Mouse (Mus musculus) ES-E14 (cell line): ENCODE measurements around the gene Fbn1. TPM values are rescaled to one million over a fixed set of nuclear protein-coding genes. Genes with fewer than 3 reads are reported as not detected.
A peak's percentile ranks its signal among the peaks of the same experiment; 100 is the strongest.

Source experiments
- DNase-seq: peaks from one replicate; pipeline ENCODE4 v3.0.0-alpha.2; 2013; ENCODE audit warnings: low read depth, low spot score
- H3K27ac ChIP-seq: 2 replicates; pipeline ENCODE4 v1.5.1; 2012; ENCODE audit warnings: low read depth, mild to moderate bottlenecking, low read length, moderate library complexity, mixed read lengths; ENCODE audit not compliant: poor library complexity, insufficient read depth, severe bottlenecking
- H3K36me3 ChIP-seq: 2 replicates; pipeline ENCODE4 v1.6.1; 2012; ENCODE audit warnings: mild to moderate bottlenecking, low read length, moderate library complexity, mixed read lengths; ENCODE audit not compliant: control insufficient read depth, poor library complexity, insufficient read depth, severe bottlenecking
- H3K4me1 ChIP-seq, 2 experiments: fragments of 150-350 bp in 1 of 2; sonication (generic) in 1 of 2; 2 replicates each; pipeline ENCODE4 v1.6.1; 2012; ENCODE audit warnings: low read length in 2 of 2, mild to moderate bottlenecking in 1 of 2, mixed read lengths in 1 of 2; ENCODE audit not compliant: control insufficient read depth in 2 of 2, insufficient read depth in 2 of 2, poor library complexity in 1 of 2
- H3K4me3 ChIP-seq, 2 experiments: fragments of 150-350 bp in 1 of 2; sonication (generic) in 1 of 2; 2 replicates each; pipeline ENCODE4 v1.5.1; 2012; ENCODE audit warnings: low read length in 2 of 2, low read depth in 1 of 2, mild to moderate bottlenecking in 1 of 2, mixed read lengths in 1 of 2; ENCODE audit not compliant: insufficient read depth in 1 of 2, poor library complexity in 1 of 2, severe bottlenecking in 1 of 2
- H3K9ac ChIP-seq: 2 replicates; pipeline ENCODE4 v1.6.1; 2012; ENCODE audit warnings: low read depth, mild to moderate bottlenecking, low read length, mixed read lengths; ENCODE audit not compliant: poor library complexity, insufficient read depth, severe bottlenecking
- H3K9me3 ChIP-seq: fragments of 150-350 bp; sonication (generic); 2 replicates; pipeline ENCODE4 v1.6.1; 2012; ENCODE audit warnings: low read depth, mild to moderate bottlenecking, low read length; ENCODE audit not compliant: control insufficient read depth, insufficient read depth
- CHD2 ChIP-seq: IDR thresholded peaks from 2 replicates; pipeline ENCODE4 v1.6.1; 2014; ENCODE audit warnings: mild to moderate bottlenecking, low read depth, low read length, inconsistent platforms
- HCFC1 ChIP-seq: IDR thresholded peaks from 2 replicates; pipeline ENCODE4 v1.6.1; 2012; ENCODE audit warnings: low read length, inconsistent platforms, borderline replicate concordance; ENCODE audit not compliant: insufficient read depth
- MAFK ChIP-seq: IDR thresholded peaks from 2 replicates; pipeline ENCODE4 v1.6.1; 2014; ENCODE audit warnings: mild to moderate bottlenecking, low read depth, low read length, inconsistent platforms; ENCODE audit not compliant: insufficient read depth
- ZC3H11A ChIP-seq: IDR thresholded peaks from 2 replicates; pipeline ENCODE4 v1.6.1; 2012; ENCODE audit warnings: low read depth, mild to moderate bottlenecking, inconsistent platforms, low read length, borderline replicate concordance
- ZNF384 ChIP-seq: IDR thresholded peaks from 2 replicates; pipeline ENCODE4 v1.6.1; 2012; ENCODE audit warnings: low read depth, low read length, inconsistent platforms
- in situ Hi-C, 2 experiments: fragments of 600-800 bp; cut with MboI; formaldehyde crosslinking; loops; one replicate each; pipeline ENCODE4 v1.15.1; 2025; ENCODE audit warnings: low sequenced_read_pairs in 2 of 2, inconsistent platforms in 1 of 2; ENCODE audit not compliant: unreplicated experiment in 2 of 2
- total RNA-seq: library from RNA; depleted of rRNA; stranded (reverse); fragments of 300-350 nt; gene quantifications from 2 replicates; pipeline ENCODE4 v1.2.3, GENCODE M21; 2012

The Fbn1 gene
- total RNA-seq, 1 experiment: 9.6 TPM

DNA sequence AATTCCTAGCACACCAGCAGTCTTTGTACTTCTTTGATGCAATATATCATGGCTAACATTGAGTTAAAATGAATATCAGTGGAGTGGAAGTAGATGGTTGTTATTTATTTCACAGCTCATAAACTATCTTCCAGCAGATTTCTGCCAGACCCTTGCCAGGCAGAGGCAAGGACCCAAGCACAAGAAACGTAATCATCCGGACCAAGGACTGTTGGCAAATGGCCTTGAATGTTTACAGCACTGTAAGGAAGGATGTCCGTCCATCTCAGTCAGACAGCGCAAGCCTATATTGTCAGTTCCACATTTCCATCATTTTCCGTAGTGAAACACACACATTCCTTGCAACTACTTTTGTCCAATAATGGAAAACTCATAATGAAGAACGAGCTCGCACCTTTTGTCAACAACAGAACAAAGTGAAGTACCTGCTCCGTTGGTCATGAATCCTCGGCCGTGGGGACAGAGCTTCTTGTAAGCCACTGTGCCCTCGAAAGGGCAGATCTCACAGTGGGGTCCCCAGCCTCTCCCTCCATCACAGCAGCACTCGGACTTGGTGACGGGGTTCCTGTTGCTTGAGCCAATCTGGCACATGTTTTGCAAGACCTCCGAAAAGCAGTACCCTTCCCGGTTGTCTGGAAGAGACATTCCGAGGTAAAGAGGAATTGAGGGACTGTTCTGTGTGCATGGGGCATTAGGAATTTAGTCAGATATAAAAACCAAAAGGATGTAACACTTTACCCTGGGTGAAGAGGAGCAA lies 193.4 kb downstream of the Fbn1 start:
- H3K9me3 ChIP-seq: no peaks in the 10 kb centered on the region
- no peak for DNase-seq
- H3K27ac ChIP-seq: no peak overlapping the region
- H3K4me1 ChIP-seq: no peaks in the 10 kb centered on the region
- no peak for TF ChIP-seq ZC3H11A
- TF ChIP-seq CHD2: no peak
- no peak for TF ChIP-seq ZNF384
- TF ChIP-seq MAFK: no peak
- no peak for TF ChIP-seq HCFC1
- in situ Hi-C loops: no loop called here
- H3K4me3 ChIP-seq: no peak overlapping the region
- no peak overlapping the region for H3K9ac ChIP-seq
- H3K36me3 ChIP-seq: no peaks in the 10 kb centered on the region

DNA sequence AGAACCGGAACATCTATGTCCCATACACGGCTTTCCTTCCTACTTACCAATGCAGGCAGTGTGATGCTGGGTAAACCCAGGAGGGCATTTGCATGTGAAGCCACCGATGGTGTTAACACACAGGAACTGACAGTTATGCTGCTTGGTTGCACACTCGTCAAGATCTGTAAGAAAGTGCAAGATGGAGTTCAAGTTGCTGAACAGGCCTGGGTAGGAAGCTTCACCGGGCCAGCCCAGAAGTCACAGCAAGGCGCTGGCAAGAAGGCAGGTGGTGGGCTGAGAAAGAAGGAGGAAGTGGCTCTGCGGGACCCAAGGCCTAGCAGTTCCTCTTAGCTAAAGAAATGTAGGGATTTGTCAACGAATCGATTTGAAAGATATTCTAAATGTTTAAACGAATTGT lies 198.1 kb downstream of the Fbn1 start:
- H3K4me1 ChIP-seq: no peaks in the 10 kb centered on the region
- in situ Hi-C loops: no loop called here
- no peaks in the 10 kb centered on the region for H3K9me3 ChIP-seq
- H3K4me3 ChIP-seq: no peak overlapping the region
- no peak for DNase-seq
- no peak overlapping the region for H3K9ac ChIP-seq
- TF ChIP-seq ZNF384 (no peak), ZC3H11A (no peak), HCFC1 (no peak), CHD2 (no peak), MAFK (no peak)
- no peaks in the 10 kb centered on the region for H3K36me3 ChIP-seq
- H3K27ac ChIP-seq: no peak overlapping the region

DNA sequence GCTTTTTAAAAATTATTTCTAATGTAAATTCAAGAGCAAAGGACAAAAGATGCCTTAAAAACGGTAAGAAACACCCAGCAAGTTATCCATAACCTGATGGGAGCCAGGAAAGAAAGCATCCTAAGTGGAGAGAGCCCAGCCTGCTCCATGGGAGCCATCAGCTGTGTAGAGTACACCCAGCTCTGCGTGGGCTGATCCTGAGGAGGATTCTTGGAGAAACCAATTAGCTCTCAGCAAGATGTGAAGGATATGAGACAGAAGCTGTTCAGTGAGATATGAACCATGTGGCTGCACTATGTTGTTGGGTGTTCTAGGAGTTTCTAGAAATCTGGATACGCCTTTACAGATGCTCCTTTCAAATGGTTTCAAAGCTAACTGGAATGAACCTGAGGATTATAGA lies 202.1 kb downstream of the Fbn1 start:
- no peak for DNase-seq
- H3K9ac ChIP-seq: no peak overlapping the region
- H3K9me3 ChIP-seq: no peaks in the 10 kb centered on the region
- H3K4me3 ChIP-seq: no peak overlapping the region
- H3K36me3 ChIP-seq: no peaks in the 10 kb centered on the region
- no peak overlapping the region for H3K27ac ChIP-seq
- no peak for TF ChIP-seq HCFC1
- no peak for TF ChIP-seq MAFK
- TF ChIP-seq CHD2: no peak
- TF ChIP-seq ZC3H11A: no peak
- no peak for TF ChIP-seq ZNF384
- H3K4me1 ChIP-seq: peaks cover 0 to 3% of the 10 kb centered on the region in 2 experiments; a peak in 1 of 4 replicates
- in situ Hi-C loops: no loop called here

DNA sequence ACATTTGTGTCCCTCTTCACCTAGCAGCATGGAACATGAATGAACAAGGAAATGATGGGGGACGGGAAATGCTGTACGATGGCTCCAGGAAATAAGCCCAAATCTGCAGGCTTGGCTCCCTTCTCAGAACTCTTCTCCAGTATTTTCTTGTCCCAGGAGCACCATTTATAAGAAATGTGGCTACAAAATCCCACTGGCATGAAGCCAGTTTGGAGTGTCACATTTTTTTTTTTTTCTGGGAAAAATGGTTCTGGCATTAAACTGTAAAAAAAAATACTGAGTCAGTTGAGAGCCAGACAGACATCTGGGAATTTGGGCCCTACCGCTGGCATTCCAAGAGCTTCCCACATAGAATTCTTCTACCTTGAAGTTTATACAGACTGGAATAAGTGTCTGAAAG lies 203.0 kb downstream of the Fbn1 start:
- peaks cover 0 to 3% of the 10 kb centered on the region in 2 experiments; a peak in 1 of 4 replicates for H3K4me1 ChIP-seq
- H3K9ac ChIP-seq: no peak overlapping the region
- H3K36me3 ChIP-seq: no peaks in the 10 kb centered on the region
- H3K9me3 ChIP-seq: no peaks in the 10 kb centered on the region
- in situ Hi-C loops: no loop called here
- H3K4me3 ChIP-seq: no peak overlapping the region
- no peak for TF ChIP-seq ZNF384
- no peak for DNase-seq
- H3K27ac ChIP-seq: no peak overlapping the region

DNA sequence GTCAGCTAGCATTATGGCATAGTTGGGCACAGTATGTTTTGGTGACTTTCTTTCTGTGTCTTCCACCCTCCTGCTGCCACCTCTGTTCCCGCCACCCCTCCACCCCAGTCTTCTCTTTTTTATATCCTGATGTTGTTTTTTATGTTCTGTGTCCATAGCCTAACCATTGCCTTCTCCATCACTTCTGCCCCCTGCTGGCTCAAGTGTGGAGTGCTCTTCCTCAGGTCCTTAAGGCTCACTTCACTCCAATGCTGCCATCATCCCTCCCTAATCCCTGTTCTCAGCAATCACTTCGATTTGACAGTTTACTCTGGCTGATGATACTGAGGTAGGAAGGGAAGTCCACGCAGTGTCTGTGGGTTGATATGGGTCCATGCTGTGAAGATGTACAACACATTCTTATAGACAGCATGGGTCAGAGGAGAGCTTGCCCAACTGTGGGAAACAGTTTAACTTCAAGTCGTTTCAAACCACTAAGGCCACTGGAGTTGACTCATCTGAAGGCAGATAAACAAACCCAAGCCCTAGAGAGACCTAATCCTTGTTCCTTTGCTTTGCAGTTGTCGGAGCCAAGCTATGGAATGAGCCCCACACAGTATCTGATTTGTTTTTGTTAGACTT lies 203.9 kb downstream of the Fbn1 start:
- peak; percentile 22 for DNase-seq
- no peaks in the 10 kb centered on the region for H3K36me3 ChIP-seq
- no peak for TF ChIP-seq MAFK
- TF ChIP-seq CHD2: no peak
- no peak for TF ChIP-seq ZC3H11A
- TF ChIP-seq HCFC1: no peak
- TF ChIP-seq ZNF384: no peak

More for the DNA sequence above, 203.9 kb downstream of the Fbn1 start:
- no peak overlapping the region for H3K27ac ChIP-seq
- H3K9me3 ChIP-seq: no peaks in the 10 kb centered on the region
- in situ Hi-C loops: no loop called here
- H3K4me3 ChIP-seq: no peak overlapping the region
- no peak overlapping the region for H3K9ac ChIP-seq
- peaks cover 0 to 3% of the 10 kb centered on the region in 2 experiments; a peak in 1 of 4 replicates for H3K4me1 ChIP-seq
